Mouse (Mus musculus) hindbrain, embryonic 14.5 days (tissue): ENCODE data around the gene Mars. TPM values are rescaled to one million over a fixed set of nuclear protein-coding genes. Genes with fewer than 3 reads are reported as not detected.
A peak's percentile ranks its signal among the peaks of the same experiment; 100 is the strongest.

ENCODE experiments used
- ATAC-seq: fragments of 200-750 bp; cut with Nextera tagmentation; 2 replicates; pipeline ENCODE4 v1.8.0; 2017; ENCODE audit warnings: moderate number of reproducible peaks, mild to moderate bottlenecking, moderate TSS enrichment, moderate library complexity; ENCODE audit not compliant: low FRiP score
- DNase-seq: peaks from one replicate; pipeline ENCODE4 v3.0.0-alpha.2; 2015; ENCODE audit warnings: low spot score
- H3K27ac ChIP-seq: fragments of 300-500 bp; sonication (generic); 2 replicates; pipeline ENCODE4 v1.5.1; 2014; ENCODE audit warnings: mild to moderate bottlenecking, moderate library complexity
- H3K27me3 ChIP-seq: fragments of 300-500 bp; sonication (generic); 2 replicates; pipeline ENCODE4 v1.6.1; 2014; ENCODE audit warnings: mild to moderate bottlenecking, low read length, mixed read lengths; ENCODE audit not compliant: control insufficient read depth, insufficient read depth
- H3K36me3 ChIP-seq: fragments of 300-500 bp; sonication (generic); replicated peaks from 2 replicates; pipeline ENCODE4 v1.6.1; 2014; ENCODE audit not compliant: control insufficient read depth, insufficient read depth
- H3K4me1 ChIP-seq: fragments of 300-500 bp; sonication (generic); replicated peaks from 2 replicates; pipeline ENCODE4 v1.6.1; 2014; ENCODE audit warnings: antibody characterized with exemption, low read length, mixed read lengths; ENCODE audit not compliant: control insufficient read depth, insufficient read depth
- H3K4me2 ChIP-seq: fragments of 300-500 bp; sonication (generic); replicated peaks from 2 replicates; pipeline ENCODE4 v1.6.1; 2014; ENCODE audit warnings: mild to moderate bottlenecking, moderate library complexity
- H3K4me3 ChIP-seq: fragments of 300-500 bp; sonication (generic); replicated peaks from 2 replicates; pipeline ENCODE4 v1.5.1; 2014; ENCODE audit warnings: mild to moderate bottlenecking, low read length
- H3K9ac ChIP-seq: fragments of 300-500 bp; sonication (generic); 2 replicates; pipeline ENCODE4 v1.6.1; 2014
- H3K9me3 ChIP-seq: fragments of 300-500 bp; sonication (generic); 2 replicates; pipeline ENCODE4 v1.6.1; 2016; ENCODE audit warnings: low read length; ENCODE audit not compliant: control insufficient read depth
- WGBS: fragments of 180-500 bp; shearing (Covaris S2); extraction: QIAGEN DNeasy Blood & Tissue Kit; methylation state at CpG from one replicate; pipeline ENCODE4 v1.1.7; 2014; 5-methylcytosine and 5-hydroxymethylcytosine counted together
- polyA plus RNA-seq: library from polyadenylated mRNA; unstranded; fragments of >200 nt; fragmentation: Nextera tagmentation; extraction: Ambion mirVana; gene quantifications from 2 replicates; pipeline ENCODE4 v1.2.1, GENCODE M21; 2014

Mars gene
- polyA plus RNA-seq, 1 experiment from 2014 or later = 113 TPM

DNA sequence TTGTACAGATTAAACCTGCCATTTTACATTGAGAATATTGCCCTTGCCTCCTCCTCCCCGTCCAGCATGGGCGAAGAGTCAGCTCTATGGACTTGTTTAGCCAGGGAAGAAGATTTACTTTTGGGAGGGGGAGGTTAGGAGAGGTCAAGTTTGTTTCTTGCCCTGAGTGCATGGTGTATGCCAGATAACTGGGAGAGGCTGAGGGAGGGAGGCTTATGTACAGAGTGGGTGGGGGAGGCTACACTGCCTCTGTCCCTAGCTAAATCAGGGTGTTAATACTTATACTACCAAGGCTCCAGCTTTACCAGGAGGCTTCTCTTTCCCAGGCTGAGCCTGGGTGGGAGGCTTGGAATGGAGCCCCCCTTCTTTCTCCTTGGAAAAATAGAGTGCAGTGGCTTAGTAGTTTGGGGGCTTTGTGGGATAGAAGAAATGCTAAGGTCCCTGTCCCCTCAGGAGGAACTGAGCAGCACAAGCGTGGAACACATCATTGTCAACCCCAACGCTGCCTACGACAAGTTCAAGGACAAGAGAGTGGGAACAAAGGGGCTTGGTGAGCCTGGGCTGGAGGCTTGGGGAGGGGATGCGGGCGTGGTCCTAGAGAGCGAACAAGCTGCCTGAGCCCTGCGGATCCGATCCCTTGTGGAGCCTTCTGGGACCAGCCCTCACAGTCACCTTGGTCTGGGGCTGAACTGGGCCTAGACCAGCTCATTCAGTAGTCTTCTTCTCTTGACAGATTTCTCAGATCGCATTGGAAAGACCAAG is 37.1 kb downstream of the Mars start:
- WGBS = 91% methylated on average over 11 of the region's 11 CpGs
- Histone ChIP-seq H3K4me2 (no peak overlapping the region), H3K9me3 (no peaks in the 10 kb centered on the region), H3K4me1 (no peaks in the 10 kb centered on the region), H3K27ac (no peak overlapping the region), H3K27me3 (no peaks in the 10 kb centered on the region), H3K9ac (no peak overlapping the region), H3K36me3 (peaks cover 96% of the 10 kb centered on the region), H3K4me3 (no peak overlapping the region)
- ATAC-seq (no peak), DNase-seq (no peak)

DNA sequence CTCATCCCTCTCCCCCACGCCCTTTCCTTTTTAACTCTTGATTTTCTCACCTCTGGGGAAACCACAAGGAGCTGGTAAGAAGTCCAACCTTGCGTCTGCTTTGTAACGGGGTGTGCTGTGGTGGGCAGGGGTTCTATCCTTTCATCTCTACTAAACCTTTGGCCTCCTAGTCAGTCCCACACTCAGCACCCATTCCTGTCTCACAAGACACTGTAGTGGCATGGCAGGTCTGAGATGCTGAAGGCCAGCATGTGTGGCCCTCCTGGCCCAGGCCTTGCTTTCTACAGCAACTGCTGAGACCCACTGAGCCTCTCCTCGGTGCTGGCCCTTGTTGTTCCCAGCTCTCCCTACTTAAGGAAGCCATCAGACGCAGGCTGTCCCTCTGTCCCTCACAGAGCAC is 39.2 kb downstream of the Mars start:
- H3K4me3 ChIP-seq = no peak overlapping the region
- DNase-seq (no peak), ATAC-seq (no peak)
- peaks cover 17% of the 10 kb centered on the region for H3K4me1 ChIP-seq
- no peaks in the 10 kb centered on the region for H3K9me3 ChIP-seq
- H3K27ac ChIP-seq = no peak overlapping the region
- H3K36me3 ChIP-seq = peaks cover 87% of the 10 kb centered on the region
- H3K9ac ChIP-seq = no peak overlapping the region
- no peak overlapping the region for H3K4me2 ChIP-seq
- H3K27me3 ChIP-seq = no peaks in the 10 kb centered on the region
- 89% methylated on average over 5 of the region's 5 CpGs for WGBS

DNA sequence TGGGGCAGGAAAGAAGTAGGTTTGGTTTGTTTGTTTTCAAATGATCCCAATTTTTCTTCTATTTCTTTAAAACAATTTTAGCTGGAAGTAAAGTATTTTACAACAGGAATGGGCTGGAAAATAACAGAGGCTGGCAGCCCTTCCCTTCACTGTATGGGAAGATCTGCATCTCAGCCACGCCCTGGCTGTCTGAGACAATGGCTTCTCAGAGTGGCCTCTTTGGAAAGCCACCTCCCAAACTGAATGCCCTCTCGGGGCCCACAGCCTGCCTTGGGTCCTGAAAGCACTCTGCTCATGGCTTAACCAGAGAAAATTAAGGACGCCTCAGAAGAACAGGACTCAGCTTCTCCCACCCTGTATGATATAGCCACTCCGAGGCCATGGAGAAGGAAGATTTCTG is 41.7 kb downstream of the Mars start:
- 70% methylated on average over 4 of the region's 4 CpGs for WGBS
- ATAC-seq (no peak), DNase-seq (no peak)
- Histone ChIP-seq H3K27me3 (no peaks in the 10 kb centered on the region), H3K9ac (peak overlapping the region; percentile 9; the same call in 1 of the 2 replicates), H3K36me3 (peaks cover 62% of the 10 kb centered on the region), H3K4me2 (no peak overlapping the region), H3K27ac (peak overlapping the region; percentile 21; the same call in 1 of the 2 replicates), H3K9me3 (no peaks in the 10 kb centered on the region), H3K4me3 (no peak overlapping the region), H3K4me1 (peaks cover 28% of the 10 kb centered on the region)

DNA sequence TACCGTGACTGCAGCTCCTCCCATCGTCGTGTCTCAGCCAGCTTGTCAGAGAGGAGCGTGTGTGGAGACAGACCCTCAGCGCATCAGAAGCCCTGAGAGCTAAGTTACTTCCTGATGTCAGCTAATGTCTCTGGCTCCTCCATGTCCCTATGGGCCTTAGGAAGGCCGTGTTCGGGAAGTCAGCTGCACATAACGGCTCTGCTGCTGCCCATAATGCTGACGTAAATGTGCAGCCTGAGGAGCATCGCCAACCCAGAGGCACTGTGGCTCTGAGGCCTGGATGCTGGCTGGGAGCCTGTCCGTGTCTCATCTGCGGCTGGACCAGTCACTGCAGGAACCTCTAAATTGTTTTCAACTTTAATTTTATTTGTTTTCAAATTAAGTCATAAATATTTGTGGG is 42.5 kb downstream of the Mars start:
- peaks cover 53% of the 10 kb centered on the region for H3K36me3 ChIP-seq
- ATAC-seq = no peak
- H3K4me2 ChIP-seq = no peak overlapping the region
- peaks cover 28% of the 10 kb centered on the region for H3K4me1 ChIP-seq
- no peak overlapping the region for H3K27ac ChIP-seq
- no peak overlapping the region for H3K4me3 ChIP-seq
- no peak overlapping the region; the same call in 1 of the 2 replicates for H3K9ac ChIP-seq
- DNase-seq = no peak
- no peaks in the 10 kb centered on the region for H3K9me3 ChIP-seq
- 61% methylated on average over 12 of the region's 12 CpGs for WGBS
- no peaks in the 10 kb centered on the region for H3K27me3 ChIP-seq

DNA sequence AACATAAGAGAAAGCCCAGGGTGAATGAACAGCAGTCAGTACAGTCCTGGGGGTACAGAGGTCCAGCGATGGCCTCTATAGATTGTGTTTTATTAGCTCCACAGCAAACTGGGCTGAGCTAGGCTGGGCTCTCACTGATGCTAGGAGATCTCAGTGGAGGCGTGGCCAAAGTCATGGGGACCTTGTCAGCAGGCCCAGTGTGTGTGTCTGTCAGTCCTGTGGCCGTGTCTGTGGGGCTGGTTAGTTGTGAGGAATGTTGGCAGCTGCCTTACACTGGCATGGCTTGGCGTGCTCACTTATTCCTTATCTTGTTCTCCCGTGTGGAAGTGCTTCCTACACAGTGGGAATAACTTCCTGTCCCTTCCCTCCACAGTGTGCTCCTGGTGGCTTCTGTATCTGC is 43.2 kb downstream of the Mars start:
- WGBS = 79% methylated on average over 5 of the region's 5 CpGs
- Histone ChIP-seq H3K4me3 (no peak overlapping the region), H3K27me3 (no peaks in the 10 kb centered on the region), H3K9ac (no peak overlapping the region), H3K4me1 (peaks cover 28% of the 10 kb centered on the region), H3K9me3 (no peaks in the 10 kb centered on the region), H3K27ac (no peak overlapping the region; the same call in 1 of the 2 replicates), H3K4me2 (peak overlapping the region; percentile 94; the same call in 1 of the 2 replicates), H3K36me3 (peaks cover 47% of the 10 kb centered on the region)
- DNase-seq = no peak
- ATAC-seq = no peak

DNA sequence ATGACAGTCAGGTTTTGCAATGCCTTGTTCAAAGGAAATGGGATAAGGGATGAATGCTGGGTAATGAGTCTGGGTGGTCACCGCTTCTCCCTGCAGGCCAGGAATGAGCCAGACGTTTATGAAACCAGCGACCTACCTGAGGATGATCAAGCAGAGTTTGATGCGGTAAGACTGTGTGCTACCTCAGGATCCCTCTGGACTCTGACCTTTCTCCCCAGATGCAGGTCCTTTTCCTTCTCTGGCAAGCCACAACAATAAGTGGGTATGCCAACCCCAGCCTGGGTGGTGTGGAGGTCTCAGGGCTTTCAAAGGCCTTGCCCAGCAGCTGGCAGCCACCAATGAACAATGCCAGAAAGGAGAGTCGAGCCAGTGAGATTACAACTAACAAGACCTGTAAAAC is 44.3 kb downstream of the Mars start:
- peaks cover 28% of the 10 kb centered on the region for H3K4me1 ChIP-seq

DNA sequence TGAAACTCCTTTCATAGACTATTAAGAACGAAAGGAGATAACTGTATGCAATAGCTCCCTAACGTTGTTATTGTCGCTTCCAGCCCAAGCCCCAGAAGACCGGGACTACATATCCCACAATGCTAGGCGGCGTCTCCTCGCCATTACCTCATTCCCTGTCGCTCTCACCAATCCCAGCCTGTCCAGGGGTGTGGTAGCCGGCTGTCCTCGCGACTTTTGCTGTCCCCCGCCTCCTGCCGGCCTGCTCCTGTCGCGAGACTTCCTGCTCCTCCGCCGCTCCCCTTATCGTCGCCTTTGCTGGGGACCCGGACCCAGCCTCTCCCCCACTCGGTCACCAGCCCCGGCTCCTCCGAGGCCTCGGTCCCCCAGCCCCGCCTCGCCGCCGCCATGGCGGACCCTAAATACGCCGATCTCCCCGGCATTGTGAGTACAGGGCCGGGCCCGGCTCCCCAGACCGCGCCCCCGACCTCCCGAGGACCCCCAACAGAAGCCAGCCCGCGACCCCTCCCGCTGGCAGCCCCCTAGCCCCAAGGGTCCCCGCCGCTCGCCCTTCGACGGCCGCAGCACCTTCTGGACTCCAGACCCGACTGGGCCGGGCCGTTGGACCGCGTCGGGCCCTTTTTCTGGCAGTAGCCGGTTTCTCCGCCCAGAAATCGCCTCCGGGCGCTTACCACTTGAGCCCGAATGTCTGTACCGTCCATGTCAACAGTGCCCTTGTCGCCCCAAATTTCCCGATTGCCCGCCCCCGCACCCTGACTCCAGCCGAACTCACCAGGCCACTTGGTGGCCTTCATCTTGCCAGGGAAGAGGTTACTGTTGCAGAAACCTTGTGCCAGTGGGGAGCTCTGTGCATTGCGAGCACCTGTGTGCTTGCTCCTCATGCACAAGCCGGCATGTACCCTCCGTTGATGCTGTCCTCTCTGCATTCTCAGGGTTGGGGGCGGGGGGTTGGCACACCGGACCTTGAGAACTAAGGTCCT is 45.2 kb downstream of the Mars start, which contains the start of gene Dctn2:
Gene Dctn2, plus strand, starts transcription at position 257 of the 980 bp plus-strand sequence.
- H3K4me3 ChIP-seq = peak within 1 kb of the TSS; percentile 98
- peak; percentile 92 for DNase-seq
- peak within 1 kb of the TSS; percentile 94 for H3K4me2 ChIP-seq
- peaks cover 33% of the 10 kb centered on the region for H3K4me1 ChIP-seq
- H3K9ac ChIP-seq = peak within 1 kb of the TSS; percentile 100
- no peaks in the 10 kb centered on the region for H3K9me3 ChIP-seq
- H3K27me3 ChIP-seq = no peaks in the 10 kb centered on the region
- ATAC-seq = peak; percentile 96
- peak within 1 kb of the TSS; percentile 94 for H3K27ac ChIP-seq
- peaks cover 27% of the 10 kb centered on the region for H3K36me3 ChIP-seq
- under 1% methylated on average over 69 of the region's 70 CpGs for WGBS

More for the DNA sequence above, 44.3 kb downstream of the Mars start:
- Histone ChIP-seq H3K27me3 (no peaks in the 10 kb centered on the region), H3K4me2 (peak overlapping the region; percentile 94), H3K4me3 (peak overlapping the region; percentile 98), H3K36me3 (peaks cover 36% of the 10 kb centered on the region), H3K27ac (0 out of 2 replicates have a peak overlapping the region, but pooled peaks have one; percentile 94), H3K9ac (peak overlapping the region; percentile 100), H3K9me3 (no peaks in the 10 kb centered on the region)
- ATAC-seq (no peak), DNase-seq (no peak)
- WGBS = 75% methylated on average over 5 of the region's 5 CpGs

DNA sequence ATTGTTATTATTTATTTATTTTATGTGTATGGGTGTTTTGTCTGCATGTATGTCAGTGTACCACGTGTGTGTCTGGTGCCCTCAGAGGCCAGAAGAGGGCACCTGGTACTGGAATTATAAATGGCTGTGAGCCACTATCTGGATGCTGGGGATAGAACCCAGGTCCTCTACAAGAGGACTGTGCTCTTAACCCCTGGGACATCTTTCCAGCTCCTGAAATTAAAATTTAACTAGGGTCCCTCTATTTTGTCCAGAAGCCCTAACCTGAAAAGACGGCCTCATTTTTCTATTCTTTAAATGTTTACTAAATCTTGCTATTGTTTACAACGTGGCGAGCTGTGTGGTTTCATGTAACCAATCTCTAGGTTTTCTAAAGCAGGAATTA is 45.9 kb downstream of the Mars start:
- no peaks in the 10 kb centered on the region for H3K27me3 ChIP-seq
- H3K4me1 ChIP-seq = peaks cover 39% of the 10 kb centered on the region
- WGBS = 24% methylated on average over 4 of the region's 4 CpGs
- H3K9ac ChIP-seq = peak overlapping the region; percentile 100; the same call in 1 of the 2 replicates
- peak overlapping the region; percentile 94; the same call in 1 of the 2 replicates for H3K27ac ChIP-seq
- H3K4me3 ChIP-seq = peak overlapping the region; percentile 98
- no peak for DNase-seq
- ATAC-seq = no peak
- H3K36me3 ChIP-seq = peaks cover 21% of the 10 kb centered on the region
- H3K9me3 ChIP-seq = no peaks in the 10 kb centered on the region
- H3K4me2 ChIP-seq = peak overlapping the region; percentile 41

DNA sequence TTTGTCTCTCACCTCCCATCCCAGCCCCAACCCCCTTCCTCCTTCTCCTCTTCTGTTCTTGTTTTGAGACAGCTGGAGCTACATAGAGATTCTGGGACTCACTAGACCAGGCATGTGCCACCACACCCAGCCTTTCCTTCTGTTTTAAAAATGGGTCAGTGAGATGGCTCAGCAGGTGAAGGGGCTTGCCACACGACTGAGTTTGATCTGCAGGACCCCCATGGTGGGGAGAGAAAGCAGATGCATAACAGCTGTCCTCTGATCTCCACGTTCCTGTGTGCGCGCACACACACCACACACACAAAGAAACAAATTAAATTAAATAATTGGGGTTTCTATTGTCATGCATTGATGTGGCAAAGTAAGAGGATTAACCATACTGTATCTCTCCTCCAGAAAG is 46.6 kb downstream of the Mars start:
- Histone ChIP-seq H3K9ac (no peak overlapping the region), H3K4me3 (no peak overlapping the region), H3K4me1 (peaks cover 45% of the 10 kb centered on the region), H3K36me3 (peaks cover 14% of the 10 kb centered on the region), H3K9me3 (no peaks in the 10 kb centered on the region), H3K27me3 (no peaks in the 10 kb centered on the region), H3K4me2 (no peak overlapping the region), H3K27ac (no peak overlapping the region)
- 65% methylated on average over 4 of the region's 4 CpGs for WGBS
- ATAC-seq (no peak), DNase-seq (no peak)
